Mouse (Mus musculus) embryonic fibroblast, embryonic 13.5 days (primary cell): Measurements from ENCODE around the gene Macrod1. TPM values are rescaled to one million over a fixed set of nuclear protein-coding genes. Genes with fewer than 3 reads are reported as not detected.
"Not testable (repeated sequence)": the region's sequence is repeated elsewhere in the genome, so short reads cannot be mapped to it uniquely, and the experiment has no call there.

Source experiments
- H3K27ac ChIP-seq: 2 replicates; pipeline ENCODE4 v1.5.1; 2012; ENCODE audit warnings: low read length, control low read depth, inconsistent platforms; ENCODE audit not compliant: insufficient read depth
- H3K4me1 ChIP-seq: 2 replicates; pipeline ENCODE4 v1.6.1; 2011; ENCODE audit warnings: low read length; ENCODE audit not compliant: control insufficient read depth, insufficient read depth
- H3K4me3 ChIP-seq: 2 replicates; pipeline ENCODE4 v1.5.1; 2011; ENCODE audit warnings: mild to moderate bottlenecking, control low read depth, low read length; ENCODE audit not compliant: insufficient read depth
- CTCF ChIP-seq: IDR thresholded peaks from 2 replicates; pipeline ENCODE4 v1.5.1; 2011; ENCODE audit warnings: mild to moderate bottlenecking, control low read depth, low read length, moderate library complexity, borderline replicate concordance; ENCODE audit not compliant: insufficient read depth
- POLR2A ChIP-seq: IDR thresholded peaks from 2 replicates; pipeline ENCODE4 v1.6.1; 2011; ENCODE audit warnings: low read depth, mild to moderate bottlenecking, control low read depth, low read length, moderate library complexity
- polyA plus RNA-seq: library from polyadenylated mRNA; stranded (reverse); fragments of >200 nt; gene quantifications from 2 replicates; pipeline ENCODE4 v1.2.4, GENCODE M21; 2011; ENCODE audit warnings: low read depth; ENCODE audit not compliant: missing spikeins, insufficient read length

Macrod1 gene
- polyA plus RNA-seq, 1 experiment, result 5.2 TPM

- Histone ChIP-seq H3K4me3 (no peak overlapping the region), H3K27ac (no peak overlapping the region), H3K4me1 (no peaks in the 10 kb centered on the region)
- no peak for TF ChIP-seq CTCF
- no peak for TF ChIP-seq POLR2A
These were observed 27.1 kb upstream of the Macrod1 start for GRCm38 (mm10) chr19:7029531-7029930.

GRCm38 (mm10) chr19:7034006-7034405 is 22.6 kb upstream of the Macrod1 start:
- peaks cover 5% of the 10 kb centered on the region; the same call in 1 of the 2 replicates for H3K4me1 ChIP-seq
- TF ChIP-seq CTCF, result no peak
- no peak for TF ChIP-seq POLR2A
- no peak overlapping the region for H3K4me3 ChIP-seq
- H3K27ac ChIP-seq, result no peak overlapping the region

GRCm38 (mm10) chr19:7039088-7039720 is 17.4 kb upstream of the Macrod1 start:
- TF ChIP-seq CTCF (no peak), POLR2A (no peak)
- H3K4me1 ChIP-seq, result peaks cover 13% of the 10 kb centered on the region
- peak overlapping the region; percentile 20; the same call in 1 of the 2 replicates for H3K27ac ChIP-seq
- H3K4me3 ChIP-seq, result peak overlapping the region; percentile 97

- TF ChIP-seq CTCF, result no peak
- peak; percentile 95 for TF ChIP-seq POLR2A
- Histone ChIP-seq H3K4me3 (peak within 1 kb of the TSS; percentile 97), H3K4me1 (peaks cover 20% of the 10 kb centered on the region), H3K27ac (peak within 1 kb of the TSS; percentile 88)
These were observed 16.6 kb upstream of the Macrod1 start, which contains the start of gene Stip1 for GRCm38 (mm10) chr19:7039841-7040636. Stip1 (minus strand) TSS chr19:7039967.

- peak overlapping the region; percentile 34 for H3K4me3 ChIP-seq
- peak overlapping the region; percentile 88 for H3K27ac ChIP-seq
- TF ChIP-seq POLR2A (no peak; the same call in none of the 2 replicates), CTCF (no peak)
- peaks cover 20% of the 10 kb centered on the region for H3K4me1 ChIP-seq
These were observed 15.9 kb upstream of the Macrod1 start for GRCm38 (mm10) chr19:7040637-7041130.

GRCm38 (mm10) chr19:7041171-7041570 is 15.4 kb upstream of the Macrod1 start:
- TF ChIP-seq CTCF (no peak), POLR2A (no peak)
- H3K27ac ChIP-seq, result peak overlapping the region; percentile 88; the same call in 1 of the 2 replicates
- peaks cover 20% of the 10 kb centered on the region for H3K4me1 ChIP-seq
- no peak overlapping the region for H3K4me3 ChIP-seq

- Histone ChIP-seq H3K4me1 (peaks cover 15% of the 10 kb centered on the region), H3K4me3 (no peak overlapping the region), H3K27ac (peak overlapping the region; percentile 50)
- TF ChIP-seq POLR2A (no peak), CTCF (no peak)
These were observed 12.3 kb upstream of the Macrod1 start for GRCm38 (mm10) chr19:7044279-7044678.

GRCm38 (mm10) chr19:7044706-7045105 is 11.9 kb upstream of the Macrod1 start:
- Histone ChIP-seq H3K4me3 (no peak overlapping the region), H3K27ac (peak overlapping the region; percentile 50), H3K4me1 (peaks cover 15% of the 10 kb centered on the region)
- no peak for TF ChIP-seq POLR2A
- no peak for TF ChIP-seq CTCF

- not testable (repeated sequence) for H3K27ac ChIP-seq, H3K4me3 ChIP-seq, H3K4me1 ChIP-seq
These were observed 3.2 kb upstream of the Macrod1 start for GRCm38 (mm10) chr19:7053382-7053781.

GRCm38 (mm10) chr19:7054772-7055171 is 1.8 kb upstream of the Macrod1 start:
- Histone ChIP-seq H3K27ac (peak overlapping the region; percentile 98), H3K4me1 (peaks cover 9% of the 10 kb centered on the region), H3K4me3 (no peak overlapping the region)
- no peak for TF ChIP-seq CTCF
- no peak for TF ChIP-seq POLR2A
